ENCODE assay signal across 10 mouse cellular contexts in the genomic region with DNA sequence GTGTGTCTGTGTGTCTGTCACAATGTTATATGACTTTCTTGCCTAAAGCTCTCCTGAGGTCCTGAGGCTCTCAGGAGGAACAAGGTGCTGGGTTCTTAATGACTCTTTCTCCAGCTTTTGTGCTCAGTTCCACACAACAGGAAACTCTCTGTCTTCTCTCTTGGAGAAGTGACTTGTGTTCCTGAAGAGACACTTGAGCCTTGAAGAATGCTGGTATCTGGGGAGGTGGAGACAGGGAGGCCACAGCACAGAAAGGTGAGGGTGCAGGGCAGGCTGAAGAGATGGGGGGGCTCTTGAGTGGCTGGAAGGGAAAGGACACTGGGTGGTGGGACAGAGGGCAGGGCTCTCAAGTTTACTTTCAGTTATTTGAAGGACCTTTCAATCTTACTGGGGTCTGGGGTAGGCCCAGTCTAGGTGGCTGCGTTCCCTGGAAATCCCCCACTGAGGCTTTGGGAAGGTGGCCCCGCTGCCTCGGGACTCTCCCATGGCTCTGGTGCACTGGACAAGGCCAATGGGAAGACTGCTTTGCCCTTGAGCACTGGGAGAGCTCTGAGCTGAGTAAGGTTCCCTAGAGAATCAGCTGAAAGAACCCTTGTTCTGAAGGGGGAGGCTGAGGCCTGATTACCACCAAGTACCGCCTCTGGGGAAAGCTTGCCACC. TPM values are rescaled to one million over a fixed set of nuclear protein-coding genes. Genes with fewer than 3 reads are reported as not detected.
DNase-seq lines count a peak whose midpoint lies in the region; ATAC-seq and TF ChIP-seq lines count a peak whose summit lies in the region.
"Had no signal": no experiment of that assay in that cellular context is flagged by ENCODE, and none has a peak within 500 bp of the region (broad histone marks: within the 10 kb centered on the region; RNA-seq: fewer than 3 reads in every experiment).

No protein-coding gene starts in this region.

- H3K9me3 ChIP-seq in embryonic facial prominence, embryonic 12.5 days: no peaks in the 10 kb centered on the region
- H3K9me3 ChIP-seq in intestine, postnatal 0 days (ENCODE audit: control insufficient read depth): no peaks in the 10 kb centered on the region
- no peaks in the 10 kb centered on the region for H3K9me3 ChIP-seq in midbrain, embryonic 13.5 days

- TF ChIP-seq CTCF in kidney, adult 2 months (conservative IDR thresholded peaks at IDR 0.05; ENCODE audit: insufficient read depth, insufficient read length, low read depth, low read length): no peak
- no peak for TF ChIP-seq CTCF in intestine, postnatal 0 days (IDR thresholded peaks at IDR 0.05; ENCODE audit: low read depth)

- H3K4me2 ChIP-seq in embryonic facial prominence, embryonic 12.5 days (replicated peaks): no peak overlapping the region
- 0 out of 2 replicates have a peak overlapping the region, but pooled peaks have one; percentile 7 for H3K4me2 ChIP-seq in intestine, postnatal 0 days (replicated peaks; ENCODE audit: low read depth)
- H3K4me2 ChIP-seq in midbrain, embryonic 13.5 days (replicated peaks): no peak overlapping the region

- peak overlapping the region; percentile 84 for H3K27ac ChIP-seq in kidney, adult 2 months (ENCODE audit: insufficient read depth, low read depth, low read length)
- H3K27ac ChIP-seq in embryonic facial prominence, embryonic 12.5 days: 0 out of 2 replicates have a peak overlapping the region, but pooled peaks have one; percentile 5
- peak overlapping the region; percentile 90 for H3K27ac ChIP-seq in intestine, postnatal 0 days (ENCODE audit: low read depth, low read length)
- peak overlapping the region; percentile 81 for H3K27ac ChIP-seq in midbrain, embryonic 13.5 days

- H3K4me3 ChIP-seq in kidney, adult 2 months (ENCODE audit: insufficient read depth, low read depth, low read length): no peak overlapping the region
- H3K4me3 ChIP-seq in embryonic facial prominence, embryonic 12.5 days: no peak overlapping the region
- no peak overlapping the region for H3K4me3 ChIP-seq in intestine, postnatal 0 days (ENCODE audit: low read depth, low read length)
- H3K4me3 ChIP-seq in midbrain, embryonic 13.5 days (replicated peaks): no peak overlapping the region

- intact Hi-C loops in left cerebral cortex, postnatal 14 days (cut with DNase I): no loop called here

- no peaks in the 10 kb centered on the region for H3K36me3 ChIP-seq in kidney, adult 2 months (ENCODE audit: control insufficient read depth, insufficient read depth, low read length)
- H3K36me3 ChIP-seq in embryonic facial prominence, embryonic 12.5 days: peaks cover 2% of the 10 kb centered on the region; the same call in 1 of the 2 replicates
- no peaks in the 10 kb centered on the region; the same call in 1 of the 2 replicates for H3K36me3 ChIP-seq in intestine, postnatal 0 days (ENCODE audit: control insufficient read depth, insufficient read depth)
- H3K36me3 ChIP-seq in midbrain, embryonic 13.5 days: no peaks in the 10 kb centered on the region

- no peak for TF ChIP-seq POLR2A in kidney, adult 2 months (IDR thresholded peaks at IDR 0.05; ENCODE audit: low read depth, low read length)

- 62% methylated on average over 4 of the region's 4 CpGs for WGBS in kidney, adult 2 months
- WGBS in embryonic facial prominence, embryonic 12.5 days: 70% methylated on average over 4 of the region's 4 CpGs
- WGBS in intestine, postnatal 0 days: 55% methylated on average over 4 of the region's 4 CpGs
- 78% methylated on average over 4 of the region's 4 CpGs for WGBS in midbrain, embryonic 13.5 days

- no peak overlapping the region for H3K9ac ChIP-seq in embryonic facial prominence, embryonic 12.5 days
- H3K9ac ChIP-seq in intestine, postnatal 0 days (ENCODE audit: low read depth, low read length): peak overlapping the region; percentile 28; the same call in 1 of the 2 replicates
- no peak overlapping the region for H3K9ac ChIP-seq in midbrain, embryonic 13.5 days (replicated peaks)

- no peaks in the 10 kb centered on the region for H3K27me3 ChIP-seq in kidney, adult 2 months (replicated peaks; ENCODE audit: control insufficient read depth, insufficient read depth, low read length)
- H3K27me3 ChIP-seq in embryonic facial prominence, embryonic 12.5 days: no peaks in the 10 kb centered on the region
- no peaks in the 10 kb centered on the region for H3K27me3 ChIP-seq in intestine, postnatal 0 days (replicated peaks; ENCODE audit: control insufficient read depth, insufficient read depth, low read length)
- no peaks in the 10 kb centered on the region for H3K27me3 ChIP-seq in midbrain, embryonic 13.5 days
- H3K27me3 ChIP-seq: Patski had no signal

- no peak for DNase-seq in kidney, adult 2 months
- DNase-seq in kidney, postnatal 25 days: no peak
- DNase-seq in right cerebral cortex, postnatal 4 days: no peak
- no peak for DNase-seq in left cerebral cortex, postnatal 14 days (ENCODE audit: low spot score in 2 of 2)
- DNase-seq in cerebellum, adult 18-20 months: no peak
- DNase-seq: thymus, postnatal 4 days had no signal

- peaks cover 52% of the 10 kb centered on the region for H3K4me1 ChIP-seq in kidney, adult 2 months (ENCODE audit: control insufficient read depth, insufficient read depth, low read length)
- peaks cover 40% of the 10 kb centered on the region for H3K4me1 ChIP-seq in embryonic facial prominence, embryonic 12.5 days
- peaks cover 34% of the 10 kb centered on the region for H3K4me1 ChIP-seq in intestine, postnatal 0 days (replicated peaks; ENCODE audit: control insufficient read depth, insufficient read depth, low read length)
- peaks cover 62% of the 10 kb centered on the region for H3K4me1 ChIP-seq in midbrain, embryonic 13.5 days (replicated peaks)

- ATAC-seq in embryonic facial prominence, embryonic 12.5 days (ENCODE audit: insufficient number of reproducible peaks, insufficient read depth, low FRiP score, low TSS enrichment): no peak
- no peak for ATAC-seq in intestine, postnatal 0 days
- ATAC-seq in midbrain, embryonic 13.5 days: no peak
- ATAC-seq: Patski had no signal

RNA-seq across cellular contexts. Expression of a gene that starts 33.9 kb away (rescaled TPM):
- polyA plus RNA-seq in kidney, adult 2 months (2012; rRNA removed): 22.6 and 26.4 TPM in 2 replicates
- polyA plus RNA-seq in embryonic facial prominence, embryonic 12.5 days (2016; fragmentation: Nextera tagmentation; extraction: Ambion mirVana): 21.6 and 22.2 TPM in 2 replicates
- polyA plus RNA-seq in intestine, postnatal 0 days (2015; fragmentation: Nextera tagmentation; extraction: Ambion mirVana): 8.5 and 9.4 TPM in 2 replicates
- polyA plus RNA-seq in midbrain, embryonic 13.5 days (2015; fragmentation: Nextera tagmentation; extraction: Ambion mirVana): 21.3 and 25.1 TPM in 2 replicates
- total RNA-seq in left cerebral cortex, postnatal 14 days (2021): 10 to 100 TPM; 15.7 to 16.0 TPM

RNA-seq across cellular contexts. Expression of a gene that starts 56.7 kb away (rescaled TPM):
- 651 and 688 TPM in 2 replicates for polyA plus RNA-seq in kidney, adult 2 months (2012; rRNA removed)
- 495 and 498 TPM in 2 replicates for polyA plus RNA-seq in embryonic facial prominence, embryonic 12.5 days (2016; fragmentation: Nextera tagmentation; extraction: Ambion mirVana)
- polyA plus RNA-seq in intestine, postnatal 0 days (2015; fragmentation: Nextera tagmentation; extraction: Ambion mirVana): 185 and 190 TPM in 2 replicates
- 291 and 296 TPM in 2 replicates for polyA plus RNA-seq in midbrain, embryonic 13.5 days (2015; fragmentation: Nextera tagmentation; extraction: Ambion mirVana)
- 10 to 100 TPM; 48.1 to 50.3 TPM for total RNA-seq in left cerebral cortex, postnatal 14 days (2021)

Comparison
In these comparisons a context has a peak if more than half of its experiments do, and no peak if none do; other contexts are left out.
1. H3K27ac ChIP-seq: peak in every context shown above with its lines; median percentile 90 in intestine, postnatal 0 days; 84 in kidney, adult 2 months; 81 in midbrain, embryonic 13.5 days; 5 in embryonic facial prominence, embryonic 12.5 days.